Mouse (Mus musculus) skeletal muscle tissue, postnatal 0 days (tissue): ENCODE measurements around the gene Hnrnpf. TPM values are rescaled to one million over a fixed set of nuclear protein-coding genes. Genes with fewer than 3 reads are reported as not detected.

Experiments
- microRNA-seq, 2 experiments: library from miRNA; unstranded; fragments of <30 nt; microRNA quantifications; one replicate each; pipeline ENCODE4; 2016
- polyA plus RNA-seq: library from polyadenylated mRNA; unstranded; fragments of >200 nt; fragmentation: Nextera tagmentation; extraction: Ambion mirVana; gene quantifications from 2 replicates; pipeline ENCODE4 v1.2.1, GENCODE M21; 2015

Gene Hnrnpf
- polyA plus RNA-seq: 199 and 233 TPM in 2 replicates

GRCm38 (mm10) chr6:117900126-117901080, at the start of gene Hnrnpf:
Gene Hnrnpf, plus strand, starts transcription at chr6:117900324.

GRCm38 (mm10) chr6:117861848-117862247, 38.3 kb upstream of the Hnrnpf start, which contains the start of gene Zfp239:
Gene Zfp239, plus strand, starts transcription at chr6:117862100.

GRCm38 (mm10) chr6:117937222-117937932, 37.3 kb downstream of the Hnrnpf start, which contains the start of gene Fxyd4:
Gene Fxyd4, minus strand, starts transcription at chr6:117937692.

Small RNA genes lying within 50 kb of the gene (microRNA-seq; reads per million reads assigned to microRNA genes)
- gene Gm25535: 0 reads per million in 2 experiments

Other genes with a start within 250 kb of the Hnrnpf start
- gene Zfp637, start 59.1 kb upstream of the Hnrnpf start, polyA plus RNA-seq: 63.6 and 67.6 TPM in 2 replicates
- gene Zfp239, start 38.2 kb upstream of the Hnrnpf start, polyA plus RNA-seq: 0.60 and 0.72 TPM in 2 replicates
- 1.1 and 1.5 TPM in 2 replicates for gene Fxyd4, start 37.4 kb downstream of the Hnrnpf start, polyA plus RNA-seq
- gene Rasgef1a, start 111.1 kb downstream of the Hnrnpf start, polyA plus RNA-seq: 0.40 and 0.50 TPM in 2 replicates
- 12.7 and 14.1 TPM in 2 replicates for gene Csgalnact2, start 238.8 kb downstream of the Hnrnpf start, polyA plus RNA-seq